ENCODE assay signal across 10 mouse cellular contexts in genomic region chr3:96602704-96603084, GRCm38 (mm10). TPM values are rescaled to one million over a fixed set of nuclear protein-coding genes. Genes with fewer than 3 reads are reported as not detected.
A peak's percentile ranks its signal among the peaks of the same experiment; 100 is the strongest.
DNase-seq lines count a peak whose midpoint lies in the region; ATAC-seq and TF ChIP-seq lines count a peak whose summit lies in the region.
"Had no signal": no experiment of that assay in that cellular context is flagged by ENCODE, and none has a peak within 500 bp of the region (broad histone marks: within the 10 kb centered on the region; RNA-seq: fewer than 3 reads in every experiment).

No protein-coding gene starts in this region.

- no peak for TF ChIP-seq CTCF in cortical plate, adult 2 months (IDR thresholded peaks at IDR 0.05; ENCODE audit: extremely low read depth, insufficient read depth, low read length)

- peak overlapping the region; percentile 81 for H3K4me2 ChIP-seq in heart, embryonic 14.5 days (ENCODE audit: low read length)
- peak overlapping the region; percentile 70 for H3K4me2 ChIP-seq in hindbrain, embryonic 15.5 days
- H3K4me2 ChIP-seq in midbrain, embryonic 13.5 days (replicated peaks), result peak overlapping the region; percentile 84

- intact Hi-C loops in heart, postnatal 14 days (cut with DNase I), result loop anchor here (2.0 kb wide), 1 partner anchor 30 kb away; no protein-coding TSS in a partner anchor

- H3K9me3 ChIP-seq in heart, embryonic 14.5 days (ENCODE audit: control insufficient read depth, low read length), result no peaks in the 10 kb centered on the region
- H3K9me3 ChIP-seq in hindbrain, embryonic 15.5 days, result no peaks in the 10 kb centered on the region
- no peaks in the 10 kb centered on the region for H3K9me3 ChIP-seq in midbrain, embryonic 13.5 days

- H3K4me3 ChIP-seq in heart, embryonic 14.5 days (ENCODE audit: control insufficient read depth in 1 of 2, insufficient read depth in 1 of 2, low read depth in 1 of 2, low read length in 2 of 2), result peak overlapping the region; percentile 61 to 69
- peak overlapping the region; percentile 61; the same call in 1 of the 2 replicates for H3K4me3 ChIP-seq in cortical plate, adult 2 months (ENCODE audit: insufficient read depth, low read length)
- H3K4me3 ChIP-seq in hindbrain, embryonic 15.5 days, result peak overlapping the region; percentile 86
- peak overlapping the region; percentile 84 for H3K4me3 ChIP-seq in midbrain, embryonic 13.5 days (replicated peaks)

- H3K27ac ChIP-seq in heart, embryonic 14.5 days (replicated peaks in 1 of 2; ENCODE audit: control insufficient read depth in 1 of 2, insufficient read depth in 1 of 2, low read depth in 2 of 2, low read length in 2 of 2), result peak overlapping the region; percentile 89 to 93
- no peak overlapping the region for H3K27ac ChIP-seq in cortical plate, adult 2 months (ENCODE audit: insufficient read depth, low read length)
- H3K27ac ChIP-seq in hindbrain, embryonic 15.5 days (replicated peaks), result peak overlapping the region; percentile 97
- peak overlapping the region; percentile 95 for H3K27ac ChIP-seq in midbrain, embryonic 13.5 days

- no peaks in the 10 kb centered on the region for H3K27me3 ChIP-seq in heart, embryonic 14.5 days (ENCODE audit: control insufficient read depth, insufficient read depth, low read length)
- no peaks in the 10 kb centered on the region for H3K27me3 ChIP-seq in hindbrain, embryonic 15.5 days
- H3K27me3 ChIP-seq in midbrain, embryonic 13.5 days, result 0 out of 2 replicates have a peak, but pooled peaks cover 2% of the 10 kb centered on the region

- no peak for TF ChIP-seq POLR2A in cortical plate, adult 2 months (IDR thresholded peaks at IDR 0.05; ENCODE audit: extremely low read depth, insufficient read depth, low read length)

- WGBS in heart, embryonic 14.5 days, result 53% methylated on average over 5 of the region's 5 CpGs
- 16% methylated on average over 5 of the region's 5 CpGs for WGBS in hindbrain, embryonic 15.5 days
- WGBS in midbrain, embryonic 13.5 days, result 24% methylated on average over 5 of the region's 5 CpGs

- no peak for DNase-seq in heart, postnatal 14 days
- no peak for DNase-seq in right cerebral cortex, postnatal 25 days
- DNase-seq in cerebellum, adult 9-11 months, result no peak
- DNase-seq in cerebellum, adult 18-20 months, result no peak

- H3K4me1 ChIP-seq in heart, embryonic 14.5 days (ENCODE audit: control insufficient read depth in 2 of 2, insufficient read depth in 2 of 2, low read length in 2 of 2), result peaks cover 3 to 42% of the 10 kb centered on the region in 2 experiments
- peaks cover 15% of the 10 kb centered on the region for H3K4me1 ChIP-seq in cortical plate, adult 2 months (ENCODE audit: control insufficient read depth, insufficient read depth, low read length)
- H3K4me1 ChIP-seq in hindbrain, embryonic 15.5 days (replicated peaks), result peaks cover 75% of the 10 kb centered on the region
- H3K4me1 ChIP-seq in midbrain, embryonic 13.5 days (replicated peaks), result peaks cover 69% of the 10 kb centered on the region

- H3K36me3 ChIP-seq in heart, embryonic 14.5 days (ENCODE audit: control insufficient read depth, insufficient read depth, low read length), result peaks cover 11% of the 10 kb centered on the region; the same call in 1 of the 2 replicates
- H3K36me3 ChIP-seq in hindbrain, embryonic 15.5 days, result no peaks in the 10 kb centered on the region
- H3K36me3 ChIP-seq in midbrain, embryonic 13.5 days, result 0 out of 2 replicates have a peak, but pooled peaks cover 4% of the 10 kb centered on the region

- ATAC-seq in heart, embryonic 14.5 days (ENCODE audit: insufficient number of reproducible peaks, insufficient read depth, low FRiP score, low read depth), result no peak
- no peak for ATAC-seq in hindbrain, embryonic 15.5 days (ENCODE audit: low FRiP score, low read depth)
- ATAC-seq in midbrain, embryonic 13.5 days, result no peak

- H3K9ac ChIP-seq in heart, embryonic 14.5 days (ENCODE audit: low read length), result peak overlapping the region; percentile 82
- H3K9ac ChIP-seq in hindbrain, embryonic 15.5 days, result peak overlapping the region; percentile 89
- peak overlapping the region; percentile 92 for H3K9ac ChIP-seq in midbrain, embryonic 13.5 days (replicated peaks)

RNA-seq across cellular contexts. Expression of gene Lix1l, which starts 1.7 kb away (rescaled TPM):
- 5.6 and 6.7 TPM in 2 replicates for polyA plus RNA-seq in heart, embryonic 14.5 days (2014; fragmentation: Nextera tagmentation; extraction: Ambion mirVana)
- 10 to 100 TPM; 28.3 to 28.6 TPM for total RNA-seq in heart, postnatal 14 days (2021)
- 20.9 and 22.7 TPM in 2 replicates for polyA plus RNA-seq in cortical plate, adult 2 months (2012; rRNA removed)
- 5.4 and 6.1 TPM in 2 replicates for polyA plus RNA-seq in hindbrain, embryonic 15.5 days (2015; fragmentation: Nextera tagmentation; extraction: Ambion mirVana)
- 5.7 and 6.2 TPM in 2 replicates for polyA plus RNA-seq in midbrain, embryonic 13.5 days (2015; fragmentation: Nextera tagmentation; extraction: Ambion mirVana)

RNA-seq across cellular contexts. Expression of gene Ankrd34a, which starts 6.3 kb away (rescaled TPM):
- 8.4 and 8.5 TPM in 2 replicates for polyA plus RNA-seq in heart, embryonic 14.5 days (2014; fragmentation: Nextera tagmentation; extraction: Ambion mirVana)
- 1 to 10 TPM; 1.3 to 1.8 TPM for total RNA-seq in heart, postnatal 14 days (2021)
- 61.6 and 61.9 TPM in 2 replicates for polyA plus RNA-seq in cortical plate, adult 2 months (2012; rRNA removed)
- 16.7 and 19.9 TPM in 2 replicates for polyA plus RNA-seq in hindbrain, embryonic 15.5 days (2015; fragmentation: Nextera tagmentation; extraction: Ambion mirVana)
- 5.3 and 6.5 TPM in 2 replicates for polyA plus RNA-seq in midbrain, embryonic 13.5 days (2015; fragmentation: Nextera tagmentation; extraction: Ambion mirVana)

RNA-seq across cellular contexts. Expression of gene Polr3gl, which starts 8.7 kb away (rescaled TPM):
- 25.5 and 28.7 TPM in 2 replicates for polyA plus RNA-seq in heart, embryonic 14.5 days (2014; fragmentation: Nextera tagmentation; extraction: Ambion mirVana)
- total RNA-seq in heart, postnatal 14 days (2021), result 10 to 100 TPM; 21.8 to 25.3 TPM
- polyA plus RNA-seq in cortical plate, adult 2 months (2012; rRNA removed), result 44.5 and 55.9 TPM in 2 replicates
- 36.8 and 38.8 TPM in 2 replicates for polyA plus RNA-seq in hindbrain, embryonic 15.5 days (2015; fragmentation: Nextera tagmentation; extraction: Ambion mirVana)
- polyA plus RNA-seq in midbrain, embryonic 13.5 days (2015; fragmentation: Nextera tagmentation; extraction: Ambion mirVana), result 41.1 and 42.0 TPM in 2 replicates

RNA-seq across cellular contexts. Expression of gene Gm16253, which starts 25.9 kb away (rescaled TPM):
- polyA plus RNA-seq in heart, embryonic 14.5 days (2014; fragmentation: Nextera tagmentation; extraction: Ambion mirVana), result 0.68 and 0.81 TPM in 2 replicates
- total RNA-seq in heart, postnatal 14 days (2021), result 1 to 10 TPM; 3.7 to 4.5 TPM
- polyA plus RNA-seq in cortical plate, adult 2 months (2012; rRNA removed), result not detected in 2 replicates
- 1.8 and 2.2 TPM in 2 replicates for polyA plus RNA-seq in hindbrain, embryonic 15.5 days (2015; fragmentation: Nextera tagmentation; extraction: Ambion mirVana)
- polyA plus RNA-seq in midbrain, embryonic 13.5 days (2015; fragmentation: Nextera tagmentation; extraction: Ambion mirVana), result 0.81 and 1.7 TPM in 2 replicates
- total RNA-seq: left cerebral cortex, postnatal 14 days had no signal
- polyA plus RNA-seq: frontal cortex, adult 2 months had no signal

RNA-seq across cellular contexts. Expression of gene Rbm8a, which starts 27.0 kb away (rescaled TPM):
- polyA plus RNA-seq in heart, embryonic 14.5 days (2014; fragmentation: Nextera tagmentation; extraction: Ambion mirVana), result 90.0 and 91.7 TPM in 2 replicates
- total RNA-seq in heart, postnatal 14 days (2021), result 10 to 100 TPM; 37.9 to 40.5 TPM
- 33.9 and 38.0 TPM in 2 replicates for polyA plus RNA-seq in cortical plate, adult 2 months (2012; rRNA removed)
- 109 and 119 TPM in 2 replicates for polyA plus RNA-seq in hindbrain, embryonic 15.5 days (2015; fragmentation: Nextera tagmentation; extraction: Ambion mirVana)
- 147 TPM in 2 replicates for polyA plus RNA-seq in midbrain, embryonic 13.5 days (2015; fragmentation: Nextera tagmentation; extraction: Ambion mirVana)
